Mouse (Mus musculus): ENCODE results near the gene Tbc1d9. TPM values are rescaled to one million over a fixed set of nuclear protein-coding genes. Genes with fewer than 3 reads are reported as not detected.

The Tbc1d9 gene
- polyA plus RNA-seq, 1 experiment = 18.5 TPM

GRCm38 (mm10) chr8:83205907-83206306 is 40.8 kb downstream of the Tbc1d9 start:
- no peak overlapping the region for H3K27ac ChIP-seq (ENCODE audit: insufficient read depth, low read length)
- no peak for TF ChIP-seq CTCF (IDR thresholded peaks at IDR 0.05; ENCODE audit: extremely low read depth, insufficient read depth, insufficient read length, insufficient replicate concordance)
- no peak for TF ChIP-seq POLR2A (IDR thresholded peaks at IDR 0.05; ENCODE audit: low read depth, low read length)
- no peaks in the 10 kb centered on the region for H3K27me3 ChIP-seq (ENCODE audit: control insufficient read depth, insufficient read depth, low read length)
- H3K36me3 ChIP-seq (ENCODE audit: control insufficient read depth, insufficient read depth, low read length) = no peaks in the 10 kb centered on the region
- 59% methylated on average over 7 of the region's 7 CpGs for WGBS
- H3K4me1 ChIP-seq (ENCODE audit: control insufficient read depth, insufficient read depth, insufficient read length) = no peaks in the 10 kb centered on the region
- DNase-seq (ENCODE audit: low read depth in 1 of 2, low spot score in 2 of 2) = no peak
- H3K4me3 ChIP-seq (ENCODE audit: extremely low read depth, insufficient read depth, insufficient read length) = no peak overlapping the region

GRCm38 (mm10) chr8:83209581-83209980 is 44.4 kb downstream of the Tbc1d9 start:
- Histone ChIP-seq H3K36me3 (ENCODE audit: control insufficient read depth, insufficient read depth, low read length) (no peaks in the 10 kb centered on the region), H3K4me3 (ENCODE audit: extremely low read depth, insufficient read depth, insufficient read length) (no peak overlapping the region), H3K27ac (ENCODE audit: insufficient read depth, low read length) (no peak overlapping the region), H3K27me3 (ENCODE audit: control insufficient read depth, insufficient read depth, low read length) (no peaks in the 10 kb centered on the region), H3K4me1 (ENCODE audit: control insufficient read depth, insufficient read depth, insufficient read length) (no peaks in the 10 kb centered on the region)
- 89% methylated on average over 4 of the region's 4 CpGs for WGBS
- DNase-seq (ENCODE audit: low read depth in 1 of 2, low spot score in 2 of 2) = no peak
- TF ChIP-seq POLR2A (IDR thresholded peaks at IDR 0.05; ENCODE audit: low read depth, low read length) (no peak), CTCF (IDR thresholded peaks at IDR 0.05; ENCODE audit: extremely low read depth, insufficient read depth, insufficient read length, insufficient replicate concordance) (no peak)

GRCm38 (mm10) chr8:83210676-83211075 is 45.5 kb downstream of the Tbc1d9 start:
- H3K4me1 ChIP-seq (ENCODE audit: control insufficient read depth, insufficient read depth, insufficient read length) = no peaks in the 10 kb centered on the region

GRCm38 (mm10) chr8:83215065-83215464 is 49.9 kb downstream of the Tbc1d9 start:
- 64% methylated on average over 5 of the region's 5 CpGs for WGBS
- Histone ChIP-seq H3K27ac (ENCODE audit: insufficient read depth, low read length) (no peak overlapping the region), H3K4me3 (ENCODE audit: extremely low read depth, insufficient read depth, insufficient read length) (no peak overlapping the region), H3K36me3 (ENCODE audit: control insufficient read depth, insufficient read depth, low read length) (no peaks in the 10 kb centered on the region), H3K27me3 (ENCODE audit: control insufficient read depth, insufficient read depth, low read length) (no peaks in the 10 kb centered on the region), H3K4me1 (ENCODE audit: control insufficient read depth, insufficient read depth, insufficient read length) (no peaks in the 10 kb centered on the region)
- no peak for DNase-seq (ENCODE audit: low read depth in 1 of 2, low spot score in 2 of 2)
- no peak for TF ChIP-seq POLR2A (IDR thresholded peaks at IDR 0.05; ENCODE audit: low read depth, low read length)
- TF ChIP-seq CTCF (IDR thresholded peaks at IDR 0.05; ENCODE audit: extremely low read depth, insufficient read depth, insufficient read length, insufficient replicate concordance) = no peak

More at GRCm38 (mm10) chr8:83210676-83211075, 45.5 kb downstream of the Tbc1d9 start:
- TF ChIP-seq POLR2A (IDR thresholded peaks at IDR 0.05; ENCODE audit: low read depth, low read length) (no peak), CTCF (IDR thresholded peaks at IDR 0.05; ENCODE audit: extremely low read depth, insufficient read depth, insufficient read length, insufficient replicate concordance) (no peak)
- Histone ChIP-seq H3K27ac (ENCODE audit: insufficient read depth, low read length) (no peak overlapping the region), H3K4me3 (ENCODE audit: extremely low read depth, insufficient read depth, insufficient read length) (no peak overlapping the region), H3K27me3 (ENCODE audit: control insufficient read depth, insufficient read depth, low read length) (no peaks in the 10 kb centered on the region), H3K36me3 (ENCODE audit: control insufficient read depth, insufficient read depth, low read length) (no peaks in the 10 kb centered on the region)
- 94% methylated on average over 7 of the region's 7 CpGs for WGBS
- no peak for DNase-seq (ENCODE audit: low read depth in 1 of 2, low spot score in 2 of 2)

- no peak overlapping the region for H3K4me3 ChIP-seq (ENCODE audit: extremely low read depth, insufficient read depth, insufficient read length)
- TF ChIP-seq POLR2A (IDR thresholded peaks at IDR 0.05; ENCODE audit: low read depth, low read length) (no peak), CTCF (IDR thresholded peaks at IDR 0.05; ENCODE audit: extremely low read depth, insufficient read depth, insufficient read length, insufficient replicate concordance) (no peak)
- H3K27me3 ChIP-seq (ENCODE audit: control insufficient read depth, insufficient read depth, low read length) = no peaks in the 10 kb centered on the region
- no peak overlapping the region for H3K27ac ChIP-seq (ENCODE audit: insufficient read depth, low read length)
- no peak for DNase-seq (ENCODE audit: low read depth in 1 of 2, low spot score in 2 of 2)
- no peaks in the 10 kb centered on the region for H3K4me1 ChIP-seq (ENCODE audit: control insufficient read depth, insufficient read depth, insufficient read length)
- WGBS = 87% methylated on average over 6 of the region's 6 CpGs
- H3K36me3 ChIP-seq (ENCODE audit: control insufficient read depth, insufficient read depth, low read length) = no peaks in the 10 kb centered on the region
These were observed 51.4 kb downstream of the Tbc1d9 start for GRCm38 (mm10) chr8:83216520-83216919.

- TF ChIP-seq POLR2A (IDR thresholded peaks at IDR 0.05; ENCODE audit: low read depth, low read length) (no peak), CTCF (IDR thresholded peaks at IDR 0.05; ENCODE audit: extremely low read depth, insufficient read depth, insufficient read length, insufficient replicate concordance) (no peak)
- no peaks in the 10 kb centered on the region for H3K27me3 ChIP-seq (ENCODE audit: control insufficient read depth, insufficient read depth, low read length)
- no peak overlapping the region for H3K4me3 ChIP-seq (ENCODE audit: extremely low read depth, insufficient read depth, insufficient read length)
- H3K4me1 ChIP-seq (ENCODE audit: control insufficient read depth, insufficient read depth, insufficient read length) = no peaks in the 10 kb centered on the region
- no peaks in the 10 kb centered on the region for H3K36me3 ChIP-seq (ENCODE audit: control insufficient read depth, insufficient read depth, low read length)
- 81% methylated on average over 9 of the region's 9 CpGs for WGBS
- H3K27ac ChIP-seq (ENCODE audit: insufficient read depth, low read length) = no peak overlapping the region
- DNase-seq (ENCODE audit: low read depth in 1 of 2, low spot score in 2 of 2) = no peak
These were observed 52.0 kb downstream of the Tbc1d9 start for GRCm38 (mm10) chr8:83217196-83217595.

GRCm38 (mm10) chr8:83217891-83218290 is 52.7 kb downstream of the Tbc1d9 start:
- H3K27ac ChIP-seq (ENCODE audit: insufficient read depth, low read length) = no peak overlapping the region
- no peaks in the 10 kb centered on the region for H3K27me3 ChIP-seq (ENCODE audit: control insufficient read depth, insufficient read depth, low read length)
- H3K36me3 ChIP-seq (ENCODE audit: control insufficient read depth, insufficient read depth, low read length) = no peaks in the 10 kb centered on the region
- 97% methylated on average over 2 of the region's 2 CpGs for WGBS
- TF ChIP-seq CTCF (IDR thresholded peaks at IDR 0.05; ENCODE audit: extremely low read depth, insufficient read depth, insufficient read length, insufficient replicate concordance) = no peak
- TF ChIP-seq POLR2A (IDR thresholded peaks at IDR 0.05; ENCODE audit: low read depth, low read length) = no peak
- no peak overlapping the region for H3K4me3 ChIP-seq (ENCODE audit: extremely low read depth, insufficient read depth, insufficient read length)
- H3K4me1 ChIP-seq (ENCODE audit: control insufficient read depth, insufficient read depth, insufficient read length) = no peaks in the 10 kb centered on the region
- no peak for DNase-seq (ENCODE audit: low read depth in 1 of 2, low spot score in 2 of 2)
